Mouse (Mus musculus): ENCODE measurements around the gene Gm9789. TPM values are rescaled to one million over a fixed set of nuclear protein-coding genes. Genes with fewer than 3 reads are reported as not detected.
"Not testable (repeated sequence)": the region's sequence is repeated elsewhere in the genome, so short reads cannot be mapped to it uniquely, and the experiment has no call there.

Gene Gm9789
- total RNA-seq (2021) = not detected
- not detected in 2 replicates for polyA plus RNA-seq (2012; rRNA removed)
- long read RNA-seq = 0 reads

DNA sequence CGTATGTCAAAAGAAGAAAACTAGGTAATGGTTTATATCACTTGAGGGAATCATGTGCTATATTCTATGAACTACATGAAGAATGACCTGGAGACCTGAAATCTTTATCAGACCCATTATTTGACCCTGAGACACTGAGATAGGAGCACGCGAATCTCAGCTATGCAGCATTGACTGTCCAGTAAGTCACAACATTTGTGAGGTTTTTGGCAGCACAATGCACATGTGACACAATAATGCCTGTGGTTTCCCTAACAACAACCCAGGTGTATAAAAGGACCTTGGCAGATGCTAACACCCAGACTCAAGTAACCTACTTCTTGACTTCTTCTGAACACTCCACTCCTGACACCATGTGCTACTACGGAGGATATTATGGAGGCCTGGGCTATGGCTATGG, at the start of gene Gm9789:
TSS of gene Gm9789 (plus strand) at position 301 of the 400 bp plus-strand sequence.
- TF ChIP-seq CTCF (IDR thresholded peaks at IDR 0.05) = no peak
- no peak for TF ChIP-seq POLR2A (IDR thresholded peaks at IDR 0.05; ENCODE audit: insufficient read depth, low read depth, low read length)
- TF ChIP-seq EP300 (IDR thresholded peaks at IDR 0.05; ENCODE audit: insufficient read depth, low read depth, low read length) = no peak
- no peaks in the 10 kb centered on the region for H3K27me3 ChIP-seq (ENCODE audit: control insufficient read depth, insufficient read depth, low read length)
- intact Hi-C loops (cut with DNase I) = no loop called here
- H3K79me2 ChIP-seq (replicated peaks; ENCODE audit: control insufficient read depth, insufficient read depth, low read length) = no peaks in the 10 kb centered on the region
- H3K27ac ChIP-seq = no peak within 1 kb of the TSS
- 70% methylated on average over 4 of the region's 4 CpGs for WGBS
- H3K4me3 ChIP-seq = no peak within 1 kb of the TSS
- no peak for DNase-seq
- H3K4me1 ChIP-seq (ENCODE audit: control insufficient read depth, insufficient read depth, low read length) = no peaks in the 10 kb centered on the region
- H3K36me3 ChIP-seq (ENCODE audit: control insufficient read depth, insufficient read depth, low read length) = no peaks in the 10 kb centered on the region
- no peak within 1 kb of the TSS for H3K9ac ChIP-seq (ENCODE audit: low read depth, low read length)

DNA sequence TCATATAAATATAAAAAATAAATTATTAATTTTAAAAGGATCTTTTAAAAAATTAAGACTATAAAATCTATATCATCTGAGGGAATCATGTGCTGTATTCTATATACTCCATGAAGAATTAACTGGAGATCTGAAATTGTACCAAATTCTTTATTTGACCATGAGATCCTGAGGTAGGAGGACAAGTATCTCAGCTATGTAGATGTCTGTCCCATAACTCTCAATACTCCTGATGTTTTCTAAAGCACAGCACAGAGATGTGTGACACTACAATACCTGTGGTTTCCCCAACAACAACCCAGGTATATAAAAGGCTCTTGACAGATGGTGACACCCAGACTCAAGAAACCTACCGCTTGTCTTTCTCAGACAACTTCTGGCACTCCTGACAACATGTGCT, 17.2 kb upstream of the Gm9789 start, which contains the start of gene Gm6358:
TSS of gene Gm6358 (plus strand) at position 301 of the 400 bp plus-strand sequence.
- intact Hi-C loops (cut with DNase I) = no loop called here
- no peak within 1 kb of the TSS for H3K27ac ChIP-seq
- H3K4me1 ChIP-seq (ENCODE audit: control insufficient read depth, insufficient read depth, low read length) = no peaks in the 10 kb centered on the region
- H3K27me3 ChIP-seq (ENCODE audit: control insufficient read depth, insufficient read depth, low read length) = no peaks in the 10 kb centered on the region
- H3K36me3 ChIP-seq (ENCODE audit: control insufficient read depth, insufficient read depth, low read length) = no peaks in the 10 kb centered on the region
- 87% methylated on average over 1 of the region's 1 CpGs for WGBS
- no peak within 1 kb of the TSS for H3K9ac ChIP-seq (ENCODE audit: low read depth, low read length)
- H3K79me2 ChIP-seq (replicated peaks; ENCODE audit: control insufficient read depth, insufficient read depth, low read length) = no peaks in the 10 kb centered on the region
- no peak for DNase-seq
- H3K4me3 ChIP-seq = no peak within 1 kb of the TSS
- TF ChIP-seq CTCF (IDR thresholded peaks at IDR 0.05) (no peak), EP300 (IDR thresholded peaks at IDR 0.05; ENCODE audit: insufficient read depth, low read depth, low read length) (no peak), POLR2A (IDR thresholded peaks at IDR 0.05; ENCODE audit: insufficient read depth, low read depth, low read length) (no peak)

DNA sequence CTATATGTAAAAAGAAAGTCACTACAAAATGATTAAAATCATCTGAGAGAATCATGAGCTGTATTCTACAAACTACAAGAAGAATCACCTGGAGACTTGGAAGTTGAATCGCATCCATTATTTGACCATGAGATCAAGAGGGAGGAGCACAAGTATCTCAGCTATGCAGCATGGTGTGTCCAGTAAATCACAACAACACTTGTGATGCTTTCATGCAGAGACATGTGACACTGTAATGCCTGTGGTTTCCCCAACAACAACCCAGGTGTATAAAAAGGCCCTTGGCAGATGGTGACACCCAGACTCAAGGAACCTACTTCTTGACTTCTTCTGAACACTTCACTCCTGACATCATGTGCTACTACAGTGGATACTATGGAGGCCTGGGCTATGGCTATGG, 7.0 kb upstream of the Gm9789 start, which contains the start of gene Gm10061:
TSS of gene Gm10061 (plus strand) at position 301 of the 400 bp plus-strand sequence.
- no peak for TF ChIP-seq POLR2A (IDR thresholded peaks at IDR 0.05; ENCODE audit: insufficient read depth, low read depth, low read length)
- TF ChIP-seq EP300 (IDR thresholded peaks at IDR 0.05; ENCODE audit: insufficient read depth, low read depth, low read length) = no peak
- no peak for TF ChIP-seq CTCF (IDR thresholded peaks at IDR 0.05)
- WGBS = 100% methylated on average over 1 of the region's 1 CpGs
- H3K4me3 ChIP-seq = no peak within 1 kb of the TSS
- no peak within 1 kb of the TSS for H3K27ac ChIP-seq
- H3K4me1 ChIP-seq (ENCODE audit: control insufficient read depth, insufficient read depth, low read length) = no peaks in the 10 kb centered on the region
- H3K36me3 ChIP-seq (ENCODE audit: control insufficient read depth, insufficient read depth, low read length) = no peaks in the 10 kb centered on the region
- H3K79me2 ChIP-seq (replicated peaks; ENCODE audit: control insufficient read depth, insufficient read depth, low read length) = no peaks in the 10 kb centered on the region
- H3K27me3 ChIP-seq (ENCODE audit: control insufficient read depth, insufficient read depth, low read length) = no peaks in the 10 kb centered on the region
- H3K9ac ChIP-seq (ENCODE audit: low read depth, low read length) = no peak within 1 kb of the TSS
- no peak for DNase-seq
- intact Hi-C loops (cut with DNase I) = no loop called here

DNA sequence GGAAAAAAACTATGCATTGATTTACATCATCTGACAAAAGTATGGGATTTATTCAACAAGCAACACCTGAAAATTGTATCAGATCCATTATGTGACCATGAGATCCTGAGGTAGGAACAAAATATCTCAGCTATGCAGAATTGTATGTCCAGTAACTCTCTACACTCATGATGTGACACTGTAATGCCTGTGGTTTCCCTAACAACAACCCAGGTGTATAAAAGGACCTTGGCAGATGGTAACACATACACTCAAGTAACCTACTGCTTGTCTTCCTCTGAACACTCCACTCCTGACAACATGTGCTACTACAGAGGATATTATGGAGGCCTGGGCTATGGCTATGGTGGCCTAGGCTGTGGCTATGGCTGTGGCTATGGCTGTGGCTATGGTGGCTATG, 11.4 kb downstream of the Gm9789 start, which contains the start of gene Gm7735:
TSS of gene Gm7735 (plus strand) at position 301 of the 400 bp plus-strand sequence.
- H3K27me3 ChIP-seq (ENCODE audit: control insufficient read depth, insufficient read depth, low read length); H3K4me1 ChIP-seq (ENCODE audit: control insufficient read depth, insufficient read depth, low read length); H3K4me3 ChIP-seq; DNase-seq; H3K36me3 ChIP-seq (ENCODE audit: control insufficient read depth, insufficient read depth, low read length); H3K27ac ChIP-seq; intact Hi-C loops (cut with DNase I); H3K79me2 ChIP-seq (replicated peaks; ENCODE audit: control insufficient read depth, insufficient read depth, low read length); H3K9ac ChIP-seq (ENCODE audit: low read depth, low read length): not testable (repeated sequence)

DNA sequence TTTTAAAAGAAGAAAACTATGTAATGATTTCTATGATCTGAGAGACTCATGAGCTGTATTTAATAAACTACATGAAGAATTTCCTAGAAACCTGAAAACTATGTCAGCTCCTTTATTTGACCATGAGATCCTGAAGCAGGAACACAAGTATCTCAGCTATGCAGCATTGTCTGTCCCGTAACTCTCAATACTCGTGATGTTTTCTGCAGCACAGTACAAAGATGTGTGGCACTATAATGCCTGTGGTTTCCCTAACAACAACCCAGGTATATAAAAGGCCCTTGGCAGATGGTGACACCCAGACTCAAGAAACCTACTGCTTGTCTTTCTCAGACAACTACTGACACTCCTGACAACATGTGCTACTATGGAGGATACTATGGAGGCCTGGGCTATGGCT, 16.7 kb downstream of the Gm9789 start, which contains the start of gene 1110057P08Rik:
TSS of gene 1110057P08Rik (plus strand) at position 301 of the 400 bp plus-strand sequence.
- 62% methylated on average over 2 of the region's 2 CpGs for WGBS
- DNase-seq = no peak

DNA sequence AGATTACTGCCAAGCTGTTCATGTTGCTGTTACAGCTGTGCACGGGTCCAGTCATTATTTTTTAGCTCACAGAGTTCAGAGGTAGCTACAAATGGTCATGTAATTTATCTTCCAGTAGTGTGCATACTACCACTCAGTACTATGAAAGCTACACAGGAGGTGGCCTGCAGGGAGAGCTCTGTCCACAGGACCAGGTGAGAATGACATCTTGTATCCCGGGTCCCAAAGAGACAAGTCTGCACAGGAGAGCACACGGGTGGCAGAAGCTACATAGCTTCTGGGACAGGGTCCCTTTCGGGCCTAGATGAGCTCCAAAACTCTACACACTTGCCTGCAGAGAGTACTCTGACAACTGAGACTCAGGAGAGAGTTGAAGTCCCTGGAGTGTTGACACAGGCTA, 30.9 kb downstream of the Gm9789 start:
- WGBS = 65% methylated on average over 4 of the region's 4 CpGs
- H3K36me3 ChIP-seq (ENCODE audit: control insufficient read depth, insufficient read depth, low read length) = no peaks in the 10 kb centered on the region

More for the DNA sequence above, 16.7 kb downstream of the Gm9789 start, which contains the start of gene 1110057P08Rik:
- Histone ChIP-seq H3K27me3 (ENCODE audit: control insufficient read depth, insufficient read depth, low read length) (no peaks in the 10 kb centered on the region), H3K9ac (ENCODE audit: low read depth, low read length) (no peak within 1 kb of the TSS), H3K4me1 (ENCODE audit: control insufficient read depth, insufficient read depth, low read length) (no peaks in the 10 kb centered on the region), H3K36me3 (ENCODE audit: control insufficient read depth, insufficient read depth, low read length) (no peaks in the 10 kb centered on the region), H3K79me2 (replicated peaks; ENCODE audit: control insufficient read depth, insufficient read depth, low read length) (no peaks in the 10 kb centered on the region), H3K27ac (no peak within 1 kb of the TSS), H3K4me3 (no peak within 1 kb of the TSS)
- TF ChIP-seq CTCF (IDR thresholded peaks at IDR 0.05) (no peak), POLR2A (IDR thresholded peaks at IDR 0.05; ENCODE audit: insufficient read depth, low read depth, low read length) (no peak), EP300 (IDR thresholded peaks at IDR 0.05; ENCODE audit: insufficient read depth, low read depth, low read length) (no peak)
- intact Hi-C loops (cut with DNase I) = no loop called here

More for the DNA sequence above, 30.9 kb downstream of the Gm9789 start:
- H3K4me3 ChIP-seq = no peak overlapping the region
- no peak for DNase-seq
- no peaks in the 10 kb centered on the region for H3K79me2 ChIP-seq (replicated peaks; ENCODE audit: control insufficient read depth, insufficient read depth, low read length)
- intact Hi-C loops (cut with DNase I) = no loop called here
- no peak overlapping the region for H3K27ac ChIP-seq
- no peak for TF ChIP-seq CTCF (IDR thresholded peaks at IDR 0.05)
- no peaks in the 10 kb centered on the region for H3K4me1 ChIP-seq (ENCODE audit: control insufficient read depth, insufficient read depth, low read length)
- H3K27me3 ChIP-seq (ENCODE audit: control insufficient read depth, insufficient read depth, low read length) = no peaks in the 10 kb centered on the region
- no peak overlapping the region for H3K9ac ChIP-seq (ENCODE audit: low read depth, low read length)

Measured in heart, adult 2 months (tissue).